Mouse (Mus musculus) forebrain, embryonic 12.5 days (tissue): Measurements from ENCODE around the gene 4921504E06Rik. TPM values are rescaled to one million over a fixed set of nuclear protein-coding genes. Genes with fewer than 3 reads are reported as not detected.

ENCODE experiments used
- ATAC-seq: fragments of 200-750 bp; cut with Nextera tagmentation; 2 replicates; pipeline ENCODE4 v1.8.0; 2017; ENCODE audit warnings: moderate TSS enrichment; ENCODE audit not compliant: low FRiP score
- H3K27ac ChIP-seq: fragments of 300-500 bp; sonication (generic); 2 replicates; pipeline ENCODE4 v1.5.1; 2016; ENCODE audit warnings: mild to moderate bottlenecking
- H3K27me3 ChIP-seq: fragments of 300-500 bp; sonication (generic); 2 replicates; pipeline ENCODE4 v1.6.1; 2016; ENCODE audit warnings: mild to moderate bottlenecking
- H3K36me3 ChIP-seq: fragments of 300-500 bp; sonication (generic); replicated peaks from 2 replicates; pipeline ENCODE4 v1.6.1; 2016; ENCODE audit warnings: mild to moderate bottlenecking
- H3K4me1 ChIP-seq: fragments of 300-500 bp; sonication (generic); 2 replicates; pipeline ENCODE4 v1.6.1; 2016
- H3K4me2 ChIP-seq: fragments of 300-500 bp; sonication (generic); 2 replicates; pipeline ENCODE4 v1.6.1; 2016; ENCODE audit warnings: mild to moderate bottlenecking, moderate library complexity
- H3K4me3 ChIP-seq: fragments of 300-500 bp; sonication (generic); replicated peaks from 2 replicates; pipeline ENCODE4 v1.5.1; 2016; ENCODE audit warnings: mild to moderate bottlenecking
- H3K9ac ChIP-seq: fragments of 300-500 bp; sonication (generic); 2 replicates; pipeline ENCODE4 v1.6.1; 2016; ENCODE audit warnings: mild to moderate bottlenecking
- H3K9me3 ChIP-seq: fragments of 300-500 bp; sonication (generic); 2 replicates; pipeline ENCODE4 v1.6.1; 2016
- WGBS: fragments of 180-500 bp; shearing (Covaris S2); methylation state at CpG from one replicate; pipeline ENCODE4 v1.1.7; 2016; 5-methylcytosine and 5-hydroxymethylcytosine counted together
- polyA plus RNA-seq: library from polyadenylated mRNA; unstranded; fragments of >200 nt; fragmentation: Nextera tagmentation; extraction: Ambion mirVana; gene quantifications from 2 replicates; pipeline ENCODE4 v1.2.1, GENCODE M21; 2016

Gene 4921504E06Rik
- polyA plus RNA-seq, 1 experiment from 2014 or later, result not detected

GRCm38 (mm10) chr2:19431614-19432323 is 121.9 kb downstream of the 4921504E06Rik start:
- H3K4me2 ChIP-seq, result peak overlapping the region; percentile 51
- peak; percentile 44 for ATAC-seq
- no peaks in the 10 kb centered on the region; the same call in 1 of the 2 replicates for H3K9me3 ChIP-seq
- H3K27ac ChIP-seq, result no peak overlapping the region
- peak overlapping the region; percentile 33; the same call in 1 of the 2 replicates for H3K4me3 ChIP-seq
- H3K4me1 ChIP-seq, result peaks cover 21% of the 10 kb centered on the region
- 2% methylated on average over 41 of the region's 41 CpGs for WGBS
- H3K9ac ChIP-seq, result no peak overlapping the region
- peaks cover 89% of the 10 kb centered on the region for H3K27me3 ChIP-seq
- no peaks in the 10 kb centered on the region for H3K36me3 ChIP-seq

- no peak overlapping the region for H3K27ac ChIP-seq
- no peaks in the 10 kb centered on the region; the same call in 1 of the 2 replicates for H3K9me3 ChIP-seq
- H3K4me3 ChIP-seq, result peak overlapping the region; percentile 33
- H3K9ac ChIP-seq, result no peak overlapping the region
- peak; percentile 73 for ATAC-seq
- H3K4me1 ChIP-seq, result peaks cover 21% of the 10 kb centered on the region
- WGBS, result 1% methylated on average over 18 of the region's 18 CpGs
- peak overlapping the region; percentile 51 for H3K4me2 ChIP-seq
- no peaks in the 10 kb centered on the region for H3K36me3 ChIP-seq
- peaks cover 91% of the 10 kb centered on the region for H3K27me3 ChIP-seq
Observed at GRCm38 (mm10) chr2:19431186-19431585, 122.5 kb downstream of the 4921504E06Rik start.

GRCm38 (mm10) chr2:19430746-19431145 is 123.0 kb downstream of the 4921504E06Rik start:
- Histone ChIP-seq H3K4me3 (peak overlapping the region; percentile 33), H3K9ac (no peak overlapping the region), H3K27me3 (peaks cover 88% of the 10 kb centered on the region), H3K36me3 (no peaks in the 10 kb centered on the region), H3K4me1 (peaks cover 21% of the 10 kb centered on the region), H3K4me2 (peak overlapping the region; percentile 51), H3K27ac (no peak overlapping the region), H3K9me3 (no peaks in the 10 kb centered on the region; the same call in 1 of the 2 replicates)
- ATAC-seq, result peak; percentile 57
- under 1% methylated on average over 33 of the region's 33 CpGs for WGBS

- H3K27me3 ChIP-seq, result peaks cover 89% of the 10 kb centered on the region
- no peaks in the 10 kb centered on the region; the same call in 1 of the 2 replicates for H3K9me3 ChIP-seq
- no peak overlapping the region for H3K9ac ChIP-seq
- no peak overlapping the region for H3K4me3 ChIP-seq
- peaks cover 21% of the 10 kb centered on the region for H3K4me1 ChIP-seq
- no peak overlapping the region for H3K27ac ChIP-seq
- ATAC-seq, result no peak
- WGBS, result 2% methylated on average over 31 of the region's 31 CpGs
- peak overlapping the region; percentile 51 for H3K4me2 ChIP-seq
- no peaks in the 10 kb centered on the region for H3K36me3 ChIP-seq
Observed at GRCm38 (mm10) chr2:19429691-19430690, 123.7 kb downstream of the 4921504E06Rik start.

- ATAC-seq, result no peak
- Histone ChIP-seq H3K4me3 (no peak overlapping the region), H3K9ac (no peak overlapping the region), H3K36me3 (no peaks in the 10 kb centered on the region), H3K4me2 (no peak overlapping the region), H3K27me3 (peaks cover 87% of the 10 kb centered on the region), H3K27ac (no peak overlapping the region), H3K4me1 (peaks cover 21% of the 10 kb centered on the region), H3K9me3 (no peaks in the 10 kb centered on the region; the same call in 1 of the 2 replicates)
- 3% methylated on average over 10 of the region's 10 CpGs for whole genome bisulfite sequencing
Observed at GRCm38 (mm10) chr2:19429031-19429430, 124.7 kb downstream of the 4921504E06Rik start.

GRCm38 (mm10) chr2:19423086-19423485 is 130.6 kb downstream of the 4921504E06Rik start:
- Histone ChIP-seq H3K27ac (no peak overlapping the region), H3K4me3 (no peak overlapping the region), H3K4me1 (no peaks in the 10 kb centered on the region), H3K9ac (no peak overlapping the region), H3K9me3 (no peaks in the 10 kb centered on the region), H3K36me3 (no peaks in the 10 kb centered on the region), H3K27me3 (peaks cover 52% of the 10 kb centered on the region), H3K4me2 (no peak overlapping the region)
- no peak for ATAC-seq
- 70% methylated on average over 6 of the region's 6 CpGs for WGBS

GRCm38 (mm10) chr2:19422226-19422625 is 131.5 kb downstream of the 4921504E06Rik start:
- H3K9me3 ChIP-seq, result no peaks in the 10 kb centered on the region
- peaks cover 51% of the 10 kb centered on the region for H3K27me3 ChIP-seq
- no peak overlapping the region for H3K9ac ChIP-seq
- H3K4me3 ChIP-seq, result no peak overlapping the region
- no peaks in the 10 kb centered on the region for H3K4me1 ChIP-seq
- H3K27ac ChIP-seq, result no peak overlapping the region
- no peaks in the 10 kb centered on the region for H3K36me3 ChIP-seq
- no peak overlapping the region for H3K4me2 ChIP-seq
- ATAC-seq, result no peak

GRCm38 (mm10) chr2:19419686-19420345 is 133.9 kb downstream of the 4921504E06Rik start:
- H3K4me3 ChIP-seq, result no peak overlapping the region
- WGBS, result 92% methylated on average over 1 of the region's 1 CpGs
- H3K4me2 ChIP-seq, result no peak overlapping the region
- H3K27ac ChIP-seq, result no peak overlapping the region
- no peaks in the 10 kb centered on the region for H3K9me3 ChIP-seq
- ATAC-seq, result no peak
- H3K9ac ChIP-seq, result no peak overlapping the region
- no peaks in the 10 kb centered on the region for H3K4me1 ChIP-seq
- peaks cover 43% of the 10 kb centered on the region for H3K27me3 ChIP-seq
- H3K36me3 ChIP-seq, result no peaks in the 10 kb centered on the region

GRCm38 (mm10) chr2:19416066-19416465 is 137.6 kb downstream of the 4921504E06Rik start:
- no peak for ATAC-seq
- 72% methylated on average over 6 of the region's 6 CpGs for WGBS

GRCm38 (mm10) chr2:19415063-19415521 is 138.6 kb downstream of the 4921504E06Rik start:
- no peaks in the 10 kb centered on the region for H3K4me1 ChIP-seq
- H3K27me3 ChIP-seq, result peaks cover 22% of the 10 kb centered on the region
- no peak overlapping the region for H3K27ac ChIP-seq
- WGBS, result 1% methylated on average over 6 of the region's 6 CpGs
- no peaks in the 10 kb centered on the region for H3K36me3 ChIP-seq
- peak overlapping the region; percentile 47 for H3K4me2 ChIP-seq
- peak; percentile 57 for ATAC-seq
- no peaks in the 10 kb centered on the region for H3K9me3 ChIP-seq
- H3K4me3 ChIP-seq, result peak overlapping the region; percentile 30
- 0 out of 2 replicates have a peak overlapping the region, but pooled peaks have one; percentile 17 for H3K9ac ChIP-seq

More at GRCm38 (mm10) chr2:19416066-19416465, 137.6 kb downstream of the 4921504E06Rik start:
- H3K36me3 ChIP-seq, result no peaks in the 10 kb centered on the region
- H3K9me3 ChIP-seq, result no peaks in the 10 kb centered on the region
- H3K9ac ChIP-seq, result no peak overlapping the region
- no peak overlapping the region for H3K4me3 ChIP-seq
- peaks cover 22% of the 10 kb centered on the region for H3K27me3 ChIP-seq
- H3K4me1 ChIP-seq, result no peaks in the 10 kb centered on the region
- H3K27ac ChIP-seq, result no peak overlapping the region
- H3K4me2 ChIP-seq, result no peak overlapping the region

GRCm38 (mm10) chr2:19414222-19414965 is 139.3 kb downstream of the 4921504E06Rik start:
- H3K36me3 ChIP-seq, result no peaks in the 10 kb centered on the region
- H3K9ac ChIP-seq, result 0 out of 2 replicates have a peak overlapping the region, but pooled peaks have one; percentile 17
- H3K9me3 ChIP-seq, result no peaks in the 10 kb centered on the region
- peak overlapping the region; percentile 47 for H3K4me2 ChIP-seq
- H3K4me1 ChIP-seq, result no peaks in the 10 kb centered on the region
- peaks cover 22% of the 10 kb centered on the region for H3K27me3 ChIP-seq
- ATAC-seq, result peak; percentile 71
- no peak overlapping the region for H3K27ac ChIP-seq
- 19% methylated on average over 19 of the region's 19 CpGs for WGBS
- H3K4me3 ChIP-seq, result peak overlapping the region; percentile 30
